Mouse (Mus musculus) lung, embryonic 15.5 days (tissue): ENCODE measurements around the gene Foxr2. TPM values are rescaled to one million over a fixed set of nuclear protein-coding genes. Genes with fewer than 3 reads are reported as not detected.

Experiments used
- ATAC-seq: fragments of 200-750 bp; cut with Nextera tagmentation; 2 replicates; pipeline ENCODE4 v1.8.0; 2017; ENCODE audit warnings: moderate number of reproducible peaks, borderline replicate concordance; ENCODE audit not compliant: low FRiP score, low TSS enrichment; ENCODE audit errors: extremely low read depth
- H3K27ac ChIP-seq: fragments of 300-500 bp; sonication (generic); 2 replicates; pipeline ENCODE4 v1.5.1; 2015; ENCODE audit warnings: moderate library complexity, mild to moderate bottlenecking, inconsistent platforms
- H3K27me3 ChIP-seq: fragments of 300-500 bp; sonication (generic); 2 replicates; pipeline ENCODE4 v1.6.1; 2015; ENCODE audit warnings: inconsistent platforms
- H3K36me3 ChIP-seq: fragments of 300-500 bp; sonication (generic); 2 replicates; pipeline ENCODE4 v1.6.1; 2015; ENCODE audit warnings: inconsistent platforms
- H3K4me1 ChIP-seq: fragments of 300-500 bp; sonication (generic); 2 replicates; pipeline ENCODE4 v1.6.1; 2015; ENCODE audit warnings: inconsistent platforms
- H3K4me2 ChIP-seq: fragments of 300-500 bp; sonication (generic); 2 replicates; pipeline ENCODE4 v1.6.1; 2015; ENCODE audit warnings: inconsistent platforms, mild to moderate bottlenecking, moderate library complexity
- H3K4me3 ChIP-seq: fragments of 300-500 bp; sonication (generic); 2 replicates; pipeline ENCODE4 v1.5.1; 2015; ENCODE audit warnings: mild to moderate bottlenecking, inconsistent platforms
- H3K9ac ChIP-seq: fragments of 300-500 bp; sonication (generic); 2 replicates; pipeline ENCODE4 v1.6.1; 2015; ENCODE audit warnings: inconsistent platforms
- H3K9me3 ChIP-seq: fragments of 300-500 bp; sonication (generic); 2 replicates; pipeline ENCODE4 v1.6.1; 2016; ENCODE audit warnings: inconsistent platforms
- WGBS: fragments of 180-500 bp; shearing (Covaris S2); methylation state at CpG from one replicate; pipeline ENCODE4 v1.1.7; 2015; 5-methylcytosine and 5-hydroxymethylcytosine counted together
- polyA plus RNA-seq: library from polyadenylated mRNA; unstranded; fragments of >200 nt; fragmentation: Nextera tagmentation; extraction: Ambion mirVana; gene quantifications from 2 replicates; pipeline ENCODE4 v1.2.1, GENCODE M21; 2015

Gene Foxr2
- not detected in 2 replicates for polyA plus RNA-seq

- H3K4me3 ChIP-seq: no peak within 1 kb of the TSS
- H3K4me1 ChIP-seq: no peaks in the 10 kb centered on the region
- no peaks in the 10 kb centered on the region; the same call in 1 of the 2 replicates for H3K27me3 ChIP-seq
- WGBS: 3% methylated on average over 2 of the region's 3 CpGs
- H3K9ac ChIP-seq: no peak within 1 kb of the TSS
- no peaks in the 10 kb centered on the region for H3K36me3 ChIP-seq
- H3K4me2 ChIP-seq: no peak within 1 kb of the TSS
- no peaks in the 10 kb centered on the region for H3K9me3 ChIP-seq
- no peak within 1 kb of the TSS for H3K27ac ChIP-seq
- no peak for ATAC-seq
These were observed at the start of gene Foxr2 for GRCm38 (mm10) chrX:153118486-153118885. Foxr2 (plus strand) TSS chrX:153118786.

- 36% methylated on average over 2 of the region's 2 CpGs for WGBS
- no peak overlapping the region for H3K27ac ChIP-seq
- H3K9ac ChIP-seq: no peak overlapping the region
- H3K36me3 ChIP-seq: no peaks in the 10 kb centered on the region
- H3K9me3 ChIP-seq: no peaks in the 10 kb centered on the region
- no peak for ATAC-seq
- no peaks in the 10 kb centered on the region for H3K4me1 ChIP-seq
- no peak overlapping the region for H3K4me2 ChIP-seq
- no peaks in the 10 kb centered on the region; the same call in 1 of the 2 replicates for H3K27me3 ChIP-seq
- no peak overlapping the region for H3K4me3 ChIP-seq
These were observed 427 bp downstream of the Foxr2 start for GRCm38 (mm10) chrX:153119013-153119412.

- Histone ChIP-seq H3K27ac (no peak within 1 kb of the TSS), H3K27me3 (peaks cover 18% of the 10 kb centered on the region; the same call in 1 of the 2 replicates), H3K4me1 (no peaks in the 10 kb centered on the region), H3K9ac (peak within 1 kb of the TSS; percentile 13; the same call in 1 of the 2 replicates), H3K36me3 (no peaks in the 10 kb centered on the region), H3K4me2 (peak within 1 kb of the TSS; percentile 69), H3K9me3 (no peaks in the 10 kb centered on the region), H3K4me3 (peak within 1 kb of the TSS; percentile 44)
- WGBS: 7% methylated on average over 44 of the region's 47 CpGs
- peak; percentile 88 for ATAC-seq
These were observed 21.3 kb downstream of the Foxr2 start, which contains the start of gene Rragb for GRCm38 (mm10) chrX:153139734-153140515. Rragb (plus strand) TSS chrX:153139981.

GRCm38 (mm10) chrX:153142656-153143055 is 24.1 kb downstream of the Foxr2 start:
- no peak for ATAC-seq
- 66% methylated on average over 3 of the region's 3 CpGs for WGBS
- no peaks in the 10 kb centered on the region for H3K9me3 ChIP-seq

GRCm38 (mm10) chrX:153151766-153152165 is 33.2 kb downstream of the Foxr2 start:
- Histone ChIP-seq H3K27me3 (no peaks in the 10 kb centered on the region), H3K4me3 (no peak overlapping the region), H3K4me2 (no peak overlapping the region), H3K9me3 (no peaks in the 10 kb centered on the region), H3K27ac (no peak overlapping the region), H3K36me3 (no peaks in the 10 kb centered on the region), H3K9ac (no peak overlapping the region), H3K4me1 (no peaks in the 10 kb centered on the region)
- no peak for ATAC-seq
- 10% methylated on average over 1 of the region's 1 CpGs for WGBS

More at GRCm38 (mm10) chrX:153142656-153143055, 24.1 kb downstream of the Foxr2 start:
- Histone ChIP-seq H3K36me3 (no peaks in the 10 kb centered on the region), H3K4me1 (no peaks in the 10 kb centered on the region), H3K9ac (no peak overlapping the region), H3K4me2 (no peak overlapping the region), H3K27me3 (peaks cover 18% of the 10 kb centered on the region; the same call in 1 of the 2 replicates), H3K4me3 (no peak overlapping the region), H3K27ac (no peak overlapping the region)

GRCm38 (mm10) chrX:153155322-153155721 is 36.7 kb downstream of the Foxr2 start:
- WGBS: 40% methylated on average over 3 of the region's 3 CpGs
- Histone ChIP-seq H3K9ac (no peak overlapping the region), H3K4me2 (no peak overlapping the region), H3K27me3 (no peaks in the 10 kb centered on the region), H3K9me3 (no peaks in the 10 kb centered on the region), H3K36me3 (no peaks in the 10 kb centered on the region), H3K4me1 (no peaks in the 10 kb centered on the region), H3K27ac (no peak overlapping the region), H3K4me3 (no peak overlapping the region)
- ATAC-seq: no peak

- ATAC-seq: no peak
These were observed 56.2 kb downstream of the Foxr2 start for GRCm38 (mm10) chrX:153174786-153175185.

GRCm38 (mm10) chrX:153182221-153182620 is 63.6 kb downstream of the Foxr2 start:
- no peak overlapping the region for H3K4me2 ChIP-seq
- no peak overlapping the region for H3K27ac ChIP-seq
- 32% methylated on average over 2 of the region's 2 CpGs for WGBS
- no peaks in the 10 kb centered on the region; the same call in 1 of the 2 replicates for H3K27me3 ChIP-seq
- no peak overlapping the region for H3K4me3 ChIP-seq
- H3K4me1 ChIP-seq: no peaks in the 10 kb centered on the region
- H3K9ac ChIP-seq: no peak overlapping the region
- no peak for ATAC-seq
- no peaks in the 10 kb centered on the region for H3K9me3 ChIP-seq
- H3K36me3 ChIP-seq: no peaks in the 10 kb centered on the region

More at GRCm38 (mm10) chrX:153174786-153175185, 56.2 kb downstream of the Foxr2 start:
- Histone ChIP-seq H3K4me3 (no peak overlapping the region), H3K36me3 (no peaks in the 10 kb centered on the region), H3K27ac (no peak overlapping the region), H3K9ac (no peak overlapping the region), H3K9me3 (no peaks in the 10 kb centered on the region), H3K4me2 (no peak overlapping the region), H3K27me3 (no peaks in the 10 kb centered on the region), H3K4me1 (no peaks in the 10 kb centered on the region)
- WGBS: 14% methylated on average over 1 of the region's 1 CpGs

Other genes starting within 250 kb of the Foxr2 start
- 0.60 and 0.99 TPM in 2 replicates for gene Usp51, start 112.3 kb upstream of the Foxr2 start, polyA plus RNA-seq
- gene Mageh1, start 81.2 kb upstream of the Foxr2 start, polyA plus RNA-seq: 46.1 and 51.0 TPM in 2 replicates
- gene Rragb, start 21.2 kb downstream of the Foxr2 start, polyA plus RNA-seq: 1.0 and 1.3 TPM in 2 replicates
- gene Klf8, start 118.7 kb downstream of the Foxr2 start, polyA plus RNA-seq: 0.80 and 0.83 TPM in 2 replicates